Mouse (Mus musculus): Measurements from ENCODE around the gene Mbnl2.
A peak's percentile ranks its signal among the peaks of the same experiment; 100 is the strongest.

Gene Mbnl2

GRCm38 (mm10) chr14:120274746-120275145 lies 723 bp upstream of the Mbnl2 start:
- no peak for DNase-seq (ENCODE audit: low spot score in 2 of 2)

DNA sequence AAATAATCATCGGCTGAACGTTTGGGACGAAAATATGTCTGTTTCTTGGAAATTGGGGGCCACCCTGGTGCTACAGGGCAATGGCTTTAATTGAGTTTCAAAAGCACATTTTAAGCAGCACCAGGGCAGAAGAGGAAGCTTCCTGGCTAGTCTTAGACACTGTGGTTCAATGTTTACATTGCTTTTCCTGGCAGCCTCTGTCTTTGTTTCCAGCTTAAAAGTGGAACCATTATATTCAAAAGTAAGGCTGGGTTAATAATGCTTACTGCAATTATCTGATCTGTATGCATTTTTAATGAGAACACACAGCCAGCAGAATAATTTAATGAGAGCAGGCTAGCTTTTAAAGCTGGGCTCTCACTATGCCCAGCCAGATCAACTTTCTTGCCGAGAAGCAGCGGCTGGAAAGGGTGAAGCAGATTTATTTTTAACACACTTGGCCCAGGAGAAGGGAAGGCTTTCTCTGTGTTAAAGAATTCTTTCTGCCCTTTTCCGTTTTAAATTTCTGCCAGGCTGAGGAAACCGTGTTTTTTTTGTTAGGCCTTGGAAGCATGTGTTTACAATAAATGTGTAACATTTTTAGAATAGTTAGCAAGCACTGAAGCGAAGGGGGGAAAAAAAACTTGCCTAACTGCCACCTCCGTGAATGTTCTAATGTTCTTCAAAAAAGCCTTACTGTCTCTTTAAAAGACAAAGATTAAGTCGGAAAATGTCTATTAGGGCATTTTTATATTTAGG lies 1.0 kb downstream of the Mbnl2 start:
- DNase-seq (ENCODE audit: low spot score in 2 of 2), result no peak

DNA sequence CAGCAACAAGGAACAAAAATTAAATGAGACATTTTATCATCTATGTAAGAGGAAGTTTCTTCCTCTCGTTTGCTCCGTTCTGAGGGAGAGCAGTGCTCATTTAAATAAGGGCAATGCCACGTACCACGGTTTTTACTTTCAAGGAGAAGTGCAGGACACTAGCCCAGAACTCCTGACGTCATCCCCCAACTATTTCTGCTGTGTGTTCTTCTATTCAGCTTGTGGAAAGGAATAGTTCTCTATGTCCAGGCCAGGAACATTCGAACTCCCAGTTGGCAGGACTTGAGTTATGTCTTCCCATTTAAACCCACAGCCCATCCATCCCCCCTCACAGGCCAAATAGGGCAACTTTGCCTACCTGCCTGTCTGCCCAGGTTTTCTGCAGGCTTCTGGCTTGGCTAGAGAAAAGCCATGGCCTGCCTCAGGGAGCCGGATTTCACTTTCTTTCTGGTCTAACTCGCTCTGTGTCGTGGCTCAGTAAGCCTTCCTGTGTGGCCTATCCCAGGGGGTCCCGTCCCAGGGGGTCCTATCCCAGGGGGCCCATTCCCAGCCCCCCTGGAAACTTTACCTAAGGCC lies 1.7 kb downstream of the Mbnl2 start:
- peak in 1 of 2 experiments; percentile 40 for DNase-seq (ENCODE audit: low spot score in 2 of 2)

DNA sequence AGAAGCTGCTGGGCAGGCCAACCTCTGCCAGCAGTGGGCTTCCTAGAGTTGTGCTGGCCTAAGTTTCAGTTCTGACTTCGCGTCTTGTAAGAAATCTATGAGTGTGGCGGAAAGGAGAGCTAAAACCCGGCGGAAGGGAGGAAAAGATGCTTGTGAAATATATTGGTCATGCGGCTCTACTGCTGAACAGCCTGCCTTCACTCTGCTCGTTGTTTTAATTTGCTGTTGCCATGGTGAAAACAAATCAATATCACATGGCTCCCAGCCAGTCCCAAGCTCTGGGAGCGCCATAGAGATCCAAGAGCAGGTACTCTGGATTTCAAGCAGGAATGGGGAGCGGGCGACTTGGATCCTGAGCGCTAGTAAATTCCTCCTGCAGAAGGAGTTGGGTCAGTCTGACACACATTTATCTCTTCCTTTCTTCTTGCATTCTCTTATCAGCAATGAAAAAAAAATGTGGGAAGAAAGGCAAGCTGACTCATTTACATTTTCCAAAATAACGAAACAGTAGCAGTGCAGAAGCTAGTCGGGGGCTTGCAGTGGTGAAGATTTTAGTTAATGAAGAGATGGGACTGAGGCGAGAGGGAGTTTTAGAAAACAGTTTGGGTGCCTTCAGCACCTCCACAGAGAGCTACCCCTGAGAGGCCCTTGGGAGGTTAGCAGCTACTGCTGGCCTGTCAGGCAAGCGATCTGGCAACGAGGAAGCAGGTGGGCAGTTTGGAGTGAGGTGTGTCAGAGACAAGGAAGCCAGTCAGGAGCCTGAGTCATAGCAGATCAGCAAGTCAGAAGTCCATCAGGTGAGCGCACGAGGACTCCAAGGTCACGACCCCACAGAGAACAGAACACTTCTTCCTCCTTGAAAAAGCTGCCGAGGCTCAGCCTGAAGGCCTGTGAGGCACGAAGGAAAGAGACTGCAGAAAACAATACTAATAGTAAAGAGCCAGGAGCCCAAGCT lies 3.1 kb downstream of the Mbnl2 start:
- DNase-seq (ENCODE audit: low spot score in 2 of 2), result peak in 1 of 2 experiments; percentile 34

DNA sequence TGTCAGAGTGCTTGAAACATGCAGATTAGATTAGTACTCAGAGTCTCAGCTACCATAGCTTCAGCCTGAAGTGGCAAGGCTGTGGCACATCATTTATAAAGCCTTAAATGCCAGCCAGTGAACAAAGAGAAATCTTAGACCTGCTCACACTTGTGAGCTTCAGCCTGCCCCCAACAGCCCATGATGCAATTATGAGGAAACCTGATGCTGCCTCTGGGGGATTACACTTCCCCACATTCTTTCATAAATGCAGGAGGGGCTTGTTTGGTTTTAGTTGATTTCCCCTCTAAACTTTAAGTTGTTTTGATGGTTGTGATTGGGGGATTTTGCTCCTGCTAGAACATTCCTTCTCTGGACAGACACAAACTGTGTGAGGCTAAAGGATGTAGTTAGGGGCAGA lies 4.7 kb downstream of the Mbnl2 start:
- DNase-seq (ENCODE audit: low spot score in 2 of 2), result no peak

DNA sequence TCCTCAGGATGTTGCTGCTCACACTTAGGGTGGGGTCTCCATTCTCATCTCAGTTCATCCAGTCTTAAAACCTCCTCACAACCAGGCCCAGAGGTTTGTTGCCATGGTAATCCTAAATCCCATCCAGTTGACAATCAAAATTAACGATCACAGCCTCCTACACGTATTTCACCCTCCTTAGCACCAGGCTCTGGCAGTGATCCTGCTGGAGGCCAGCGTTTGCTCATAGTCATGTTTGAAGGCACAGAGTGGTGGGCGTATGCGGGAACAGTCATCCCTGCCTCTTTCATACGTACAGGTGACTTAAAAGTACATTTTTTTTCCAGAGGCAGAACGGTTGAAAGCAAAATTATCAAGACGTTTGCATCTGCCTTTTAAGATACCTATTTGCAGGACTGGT lies 8.3 kb downstream of the Mbnl2 start:
- DNase-seq (ENCODE audit: low spot score in 2 of 2), result no peak

- DNase-seq (ENCODE audit: low spot score in 2 of 2), result no peak
These were observed 9.0 kb downstream of the Mbnl2 start for GRCm38 (mm10) chr14:120284504-120284903.

DNA sequence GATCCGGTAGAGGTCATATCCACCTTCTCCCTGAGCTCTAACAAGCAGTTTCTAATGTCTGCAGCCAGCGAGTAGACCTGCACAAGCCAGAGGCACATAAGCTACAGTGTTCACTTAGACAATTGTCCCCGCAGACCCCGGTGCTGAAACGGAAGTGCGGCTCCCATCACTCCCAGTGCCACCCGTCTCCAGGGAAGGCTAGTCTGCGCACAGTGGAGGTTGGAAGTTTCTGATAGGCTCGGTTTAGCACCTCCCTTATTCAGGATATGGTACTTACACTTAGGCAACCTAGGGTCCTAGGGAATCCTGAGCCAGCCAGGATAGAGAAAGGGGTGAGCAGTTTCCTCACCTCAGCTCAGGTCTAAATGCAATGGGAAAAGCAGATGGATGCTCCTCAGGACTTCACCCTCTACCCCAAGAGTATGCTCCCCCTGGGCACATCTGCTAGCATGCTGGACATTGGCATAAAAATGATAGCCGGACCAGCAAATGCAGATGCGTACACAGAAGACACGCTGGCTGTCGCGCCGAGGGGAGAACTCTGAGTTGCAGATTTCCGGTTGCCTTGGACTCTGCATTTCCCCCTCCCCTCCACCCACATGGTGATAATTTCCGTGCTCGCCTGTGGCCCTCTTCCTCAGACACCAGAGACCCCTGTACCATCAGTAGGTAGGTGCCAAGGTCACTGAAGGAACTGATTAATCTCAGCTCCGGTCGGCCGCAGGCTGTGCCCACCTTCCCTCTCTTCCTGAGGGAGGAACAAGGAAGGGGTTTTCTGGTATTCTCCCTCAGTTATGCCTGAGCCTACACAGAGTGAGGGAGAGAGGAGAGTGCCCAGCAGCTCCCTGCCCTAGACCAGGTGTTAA lies 11.9 kb downstream of the Mbnl2 start:
- DNase-seq (ENCODE audit: low spot score in 2 of 2), result no peak

DNA sequence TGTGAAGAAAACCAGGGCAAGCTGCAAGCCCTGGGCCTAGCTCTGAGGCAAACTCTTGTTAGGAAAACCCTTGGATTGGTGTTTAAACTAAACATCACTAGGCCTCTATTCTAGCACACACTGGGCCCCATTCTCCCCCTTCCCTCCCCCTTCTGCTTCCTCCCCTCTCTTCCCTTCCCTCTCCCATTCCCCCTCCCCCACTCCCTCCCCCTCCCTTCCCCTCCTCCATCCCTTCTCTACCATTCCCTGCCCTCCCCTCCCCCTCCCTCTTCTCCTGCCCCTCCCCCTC lies 12.5 kb downstream of the Mbnl2 start:
- no peak for DNase-seq (ENCODE audit: low spot score in 2 of 2)

DNA sequence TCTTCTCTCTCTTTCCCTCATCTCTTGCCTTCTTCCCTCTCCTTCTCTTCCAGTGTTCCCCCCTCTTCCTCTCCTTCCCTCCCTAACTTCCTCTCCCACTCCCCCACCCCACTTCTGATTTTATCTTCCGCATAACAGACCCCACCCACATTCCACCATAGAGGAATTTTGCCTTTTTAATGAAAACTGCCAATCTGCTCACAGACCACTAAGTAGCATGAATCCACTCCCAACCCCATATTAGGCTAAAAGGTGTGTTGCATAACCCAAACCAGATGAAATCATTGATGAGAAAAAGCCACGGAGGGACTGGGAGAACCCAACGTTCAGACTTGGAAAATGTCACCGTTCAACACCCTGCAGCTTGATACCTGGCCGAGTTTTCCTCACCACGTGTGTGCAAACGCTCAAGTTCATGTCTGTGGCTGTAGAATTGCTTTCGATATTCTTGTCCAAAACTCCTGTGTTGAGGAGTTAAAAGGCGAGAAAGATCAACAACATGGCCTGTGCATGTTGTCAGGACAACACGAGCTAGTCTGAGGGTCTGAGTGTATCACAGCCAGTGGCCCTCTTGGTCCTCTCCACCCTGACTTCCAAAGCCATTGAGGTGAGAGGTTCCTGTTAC lies 13.0 kb downstream of the Mbnl2 start:
- DNase-seq (ENCODE audit: low spot score in 2 of 2), result no peak

- DNase-seq (ENCODE audit: low spot score in 2 of 2), result no peak
These were observed 13.6 kb downstream of the Mbnl2 start for GRCm38 (mm10) chr14:120289065-120289464.

GRCm38 (mm10) chr14:120289528-120289927 lies 14.1 kb downstream of the Mbnl2 start:
- no peak for DNase-seq (ENCODE audit: low spot score in 2 of 2)

GRCm38 (mm10) chr14:120291226-120291757 lies 15.8 kb downstream of the Mbnl2 start:
- DNase-seq (ENCODE audit: low spot score in 2 of 2), result no peak

DNA sequence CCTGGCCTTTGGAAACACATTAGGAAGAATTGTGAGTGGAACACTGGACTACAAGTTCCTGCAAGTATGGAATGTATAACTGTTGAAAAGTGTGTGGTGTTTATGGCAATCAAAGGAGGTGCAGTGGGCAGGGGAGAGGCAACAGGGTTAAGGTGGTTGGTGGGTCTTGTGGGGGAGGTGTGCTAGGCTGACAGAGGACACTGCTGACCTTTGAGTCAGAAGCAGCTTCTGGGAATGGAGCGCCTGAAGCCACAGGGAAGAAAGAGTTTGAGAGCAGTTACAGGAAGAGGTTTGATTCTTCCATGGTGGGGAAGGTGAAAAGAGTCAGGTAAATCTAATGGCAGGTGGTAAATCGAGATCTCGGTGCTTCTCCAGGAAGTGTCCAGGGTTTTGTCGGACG lies 16.7 kb downstream of the Mbnl2 start:
- DNase-seq (ENCODE audit: low spot score in 2 of 2), result no peak

DNA sequence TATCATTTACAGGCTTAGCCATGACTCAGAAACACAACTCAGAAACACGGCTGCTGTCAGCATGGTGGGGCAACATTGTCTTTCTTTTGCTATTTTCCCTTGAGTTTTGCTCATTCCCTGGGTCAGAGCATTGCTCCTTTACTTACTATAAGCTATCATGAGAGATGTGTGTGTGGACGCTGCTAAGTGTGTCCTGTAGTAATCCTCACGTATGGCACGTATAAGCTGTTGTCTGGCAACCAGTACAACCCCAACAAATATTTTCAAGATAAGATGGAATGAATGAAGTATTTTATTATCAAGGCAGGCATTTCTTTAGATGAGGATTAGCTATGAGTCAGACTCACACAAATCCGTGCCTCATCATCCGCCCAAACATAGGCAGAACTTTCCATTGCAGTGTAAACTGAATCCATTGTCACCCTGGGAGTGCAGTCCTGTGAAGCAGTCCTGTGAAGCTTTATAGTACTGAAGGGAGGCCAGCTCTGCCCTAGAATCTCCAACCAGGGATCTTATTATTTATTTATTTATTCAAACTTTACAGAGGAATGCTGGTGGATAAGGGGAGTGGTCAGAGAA lies 17.2 kb downstream of the Mbnl2 start:
- DNase-seq (ENCODE audit: low spot score in 2 of 2), result no peak

GRCm38 (mm10) chr14:120294480-120294879 lies 19.0 kb downstream of the Mbnl2 start:
- DNase-seq (ENCODE audit: low spot score in 2 of 2), result no peak

GRCm38 (mm10) chr14:120295355-120296220 lies 20.1 kb downstream of the Mbnl2 start:
- no peak for DNase-seq (ENCODE audit: low spot score in 2 of 2)

DNA sequence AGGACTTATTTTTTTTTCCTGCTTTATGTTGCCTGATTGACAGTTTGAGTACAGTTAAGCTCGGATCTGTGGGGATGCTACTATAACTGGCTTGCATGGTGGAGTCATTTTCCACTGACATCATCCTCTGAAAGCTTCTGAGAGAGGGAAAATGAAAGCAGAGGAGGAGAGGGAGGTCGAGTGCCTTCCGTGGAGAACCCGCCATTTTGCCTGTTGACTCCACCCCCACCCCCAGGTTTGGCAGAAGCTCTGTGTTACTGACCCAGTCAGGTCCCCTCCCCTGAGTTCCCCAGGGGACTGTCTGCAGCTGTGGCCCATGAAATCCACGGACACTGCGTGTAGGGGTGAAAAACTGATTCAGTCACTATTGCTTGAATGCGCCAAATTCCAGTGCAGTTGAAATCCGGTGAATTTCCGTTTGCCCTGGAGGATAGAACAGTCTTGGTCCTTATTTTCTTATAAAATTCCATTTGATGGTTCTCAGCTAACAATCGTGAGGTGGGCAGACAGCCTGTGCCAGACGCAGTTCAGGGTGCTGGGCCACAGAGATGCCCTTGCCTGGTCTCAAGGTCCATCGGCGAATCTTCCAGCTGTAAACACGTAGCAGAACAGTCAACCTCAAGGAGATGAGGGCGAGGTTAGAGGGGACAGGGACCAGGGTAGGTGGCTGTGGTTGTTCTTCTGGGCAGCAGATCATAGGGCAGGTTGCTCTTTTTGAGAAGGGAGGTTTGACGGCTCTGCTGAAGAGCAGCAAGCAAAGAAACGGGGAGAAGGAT lies 20.9 kb downstream of the Mbnl2 start:
- DNase-seq (ENCODE audit: low spot score in 2 of 2), result no peak

Measured in spleen, postnatal 10 days (tissue).